Mouse (Mus musculus): ENCODE results near the gene Cenps.
"Not testable (repeated sequence)": the region's sequence is repeated elsewhere in the genome, so short reads cannot be mapped to it uniquely, and the experiment has no call there.

The Cenps gene

DNA sequence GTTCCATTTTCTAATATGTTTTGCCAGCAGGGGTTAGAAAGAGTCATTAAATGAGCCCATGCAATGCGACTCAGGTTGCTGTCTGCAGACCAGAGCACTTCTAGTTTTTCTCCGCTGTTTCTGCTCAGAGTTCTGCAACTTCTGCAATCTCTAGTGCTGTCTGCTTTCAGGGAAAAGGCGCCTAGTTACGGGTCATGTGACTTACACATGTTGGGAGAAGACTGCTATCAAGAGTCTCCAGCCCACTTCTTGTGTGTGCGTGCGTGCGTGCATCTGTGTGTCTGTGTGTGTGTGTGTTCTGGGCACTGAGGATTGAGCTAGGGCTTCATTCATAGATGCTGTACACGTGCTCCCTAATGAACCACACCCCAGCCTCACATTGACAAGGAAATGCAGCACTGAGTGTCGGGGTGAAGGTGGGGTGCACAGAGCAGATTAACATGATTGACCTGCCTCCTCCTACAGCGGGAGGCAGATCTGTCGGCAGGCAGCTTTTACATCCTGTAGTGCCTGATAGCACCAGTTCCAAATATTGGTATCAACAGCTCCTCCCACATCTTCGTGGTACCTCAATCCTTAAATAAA is 17.4 kb downstream of the Cenps start:
- DNase-seq (ENCODE audit: low spot score): not testable (repeated sequence)

DNA sequence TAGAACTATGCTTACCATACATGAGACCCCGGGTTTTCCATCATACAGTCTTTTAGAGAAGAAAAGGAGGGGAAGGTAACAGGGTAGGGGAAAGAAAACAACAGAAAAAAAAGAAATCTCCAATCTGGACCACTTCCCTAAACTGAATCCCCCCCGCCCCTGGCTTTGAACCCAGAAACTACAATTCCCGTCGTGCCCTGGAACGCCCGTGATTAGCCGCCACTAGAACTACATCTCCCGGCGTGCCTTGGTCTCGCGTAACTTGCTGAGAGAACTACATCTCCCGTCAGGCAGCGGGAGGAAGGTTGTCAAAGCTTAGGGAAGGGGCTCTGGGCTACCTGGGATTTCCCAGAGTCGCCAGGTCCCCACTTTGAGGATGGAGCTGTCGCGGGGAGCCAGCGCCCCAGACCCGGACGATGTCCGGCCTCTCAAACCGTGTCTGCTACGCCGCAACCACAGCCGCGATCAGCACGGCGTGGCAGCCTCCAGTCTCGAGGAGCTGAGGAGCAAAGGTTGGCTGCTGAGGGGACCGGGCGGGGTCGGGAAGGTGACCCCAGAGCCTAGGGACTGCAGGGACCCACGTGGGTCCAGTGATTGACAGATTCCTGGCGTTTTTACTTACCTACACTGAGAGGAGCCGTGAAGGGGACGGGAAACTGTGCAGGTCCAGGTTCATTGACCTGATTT is 33.4 kb downstream of the Cenps start, which contains the start of gene Dffa:
Gene Dffa, plus strand, starts transcription at position 272 of the 687 bp plus-strand sequence.
- DNase-seq (ENCODE audit: low spot score): peak; percentile 94

GRCm38 (mm10) chr4:149101456-149101855 is 36.0 kb downstream of the Cenps start:
- no peak for DNase-seq (ENCODE audit: low spot score)

- not testable (repeated sequence) for DNase-seq (ENCODE audit: low spot score)
Observed at GRCm38 (mm10) chr4:149100449-149100848, 37.0 kb downstream of the Cenps start.

DNA sequence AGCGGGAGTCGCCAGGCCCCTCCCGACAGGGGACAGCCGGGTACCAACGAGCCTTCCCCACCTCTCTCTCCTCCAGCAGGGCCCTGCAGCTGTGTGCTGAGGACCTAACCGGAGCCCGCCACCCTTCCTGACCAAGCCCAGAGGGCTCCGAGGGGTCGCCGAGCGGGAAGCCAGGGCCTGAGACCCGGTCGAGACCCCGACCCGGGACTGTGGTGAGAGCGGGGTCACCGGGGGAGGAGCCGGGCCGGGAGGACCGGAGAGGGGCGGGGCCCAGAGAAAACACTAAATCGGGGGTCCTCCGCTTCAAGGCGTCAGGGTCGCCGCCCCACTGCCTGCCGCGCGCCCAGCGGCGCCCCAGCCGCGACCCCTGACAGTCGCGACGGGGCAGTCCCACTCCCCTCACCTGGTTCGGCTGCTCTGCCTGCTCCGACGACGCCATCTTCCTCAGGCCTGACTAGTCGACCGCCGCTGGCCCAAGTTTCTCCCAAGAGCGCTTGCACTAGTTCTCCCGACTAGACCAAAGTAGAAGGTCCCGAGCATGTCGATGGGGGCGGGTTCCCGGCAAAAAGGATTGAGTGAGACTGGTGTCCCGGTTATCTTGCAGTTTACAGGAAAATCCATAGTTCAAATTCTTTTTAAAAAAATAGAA is 37.9 kb downstream of the Cenps start, which contains the start of gene Pex14:
Gene Pex14, minus strand, starts transcription at position 508 of the 649 bp plus-strand sequence.
- peak; percentile 95 for DNase-seq (ENCODE audit: low spot score)

- no peak for DNase-seq (ENCODE audit: low spot score)
Observed at GRCm38 (mm10) chr4:149098571-149098970, 38.9 kb downstream of the Cenps start.

DNA sequence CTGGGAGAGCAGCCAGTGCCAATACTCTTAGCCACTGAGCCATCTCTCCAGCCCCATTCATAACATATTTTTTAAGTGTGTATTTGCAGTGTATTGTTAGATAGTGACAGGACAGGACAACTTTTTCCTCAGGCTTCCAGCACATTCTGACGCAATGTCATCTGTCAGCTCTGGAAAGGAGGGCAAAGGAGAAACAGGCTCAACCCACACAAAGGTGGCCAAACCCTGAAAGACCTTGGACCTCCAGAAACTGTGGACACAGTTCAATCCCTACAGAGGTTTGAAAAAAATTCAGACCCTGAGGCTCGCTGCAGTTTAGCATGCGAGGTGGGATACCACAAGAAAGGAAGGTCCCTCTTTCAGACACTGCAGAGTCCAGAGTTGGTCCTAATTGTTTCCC is 39.5 kb downstream of the Cenps start:
- no peak for DNase-seq (ENCODE audit: low spot score)

- no peak for DNase-seq (ENCODE audit: low spot score)
Observed at GRCm38 (mm10) chr4:149091364-149091763, 46.1 kb downstream of the Cenps start.

GRCm38 (mm10) chr4:149085381-149085780 is 52.0 kb downstream of the Cenps start:
- no peak for DNase-seq (ENCODE audit: low spot score)

DNA sequence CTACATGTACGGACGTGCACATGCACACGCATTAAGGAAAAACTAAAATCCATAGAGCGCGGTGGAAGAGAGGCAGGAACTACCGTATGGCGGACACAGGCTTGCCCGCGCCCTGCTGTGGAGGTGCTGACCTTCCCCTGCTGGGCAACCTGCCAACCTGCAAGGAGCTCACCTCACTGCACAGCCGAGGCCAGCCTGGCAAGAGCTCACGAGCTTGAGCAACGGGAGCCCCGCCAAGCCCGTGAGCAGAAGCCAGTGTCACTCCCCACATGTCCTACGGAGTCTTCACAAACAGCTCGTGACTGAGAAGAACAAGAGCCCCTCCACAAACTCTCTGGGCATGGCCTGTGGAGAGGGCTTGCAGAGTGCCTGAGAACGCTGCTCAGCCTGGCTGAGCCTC is 55.9 kb downstream of the Cenps start:
- DNase-seq (ENCODE audit: low spot score): peak; percentile 85

- no peak for DNase-seq (ENCODE audit: low spot score)
Observed at GRCm38 (mm10) chr4:149080111-149080510, 57.3 kb downstream of the Cenps start.

DNA sequence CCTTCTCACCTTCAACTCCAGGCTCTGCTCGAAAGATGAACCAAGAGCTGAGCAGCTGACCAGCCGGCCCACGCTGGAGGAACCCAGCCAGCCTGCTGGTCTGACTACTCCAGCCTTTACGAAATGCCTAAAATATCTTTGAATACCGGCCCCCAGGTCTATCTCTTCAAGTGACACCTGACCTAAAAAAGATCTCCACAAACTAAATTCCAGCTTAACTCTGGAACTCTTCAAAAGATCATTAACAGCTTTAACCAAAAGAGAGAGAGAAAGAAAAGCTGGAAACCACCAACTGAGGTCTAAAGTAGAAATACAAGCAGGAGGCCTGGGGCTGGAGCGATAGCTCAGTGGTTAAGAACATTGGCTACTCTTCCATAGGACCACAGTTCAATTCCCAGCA is 57.8 kb downstream of the Cenps start:
- no peak for DNase-seq (ENCODE audit: low spot score)

GRCm38 (mm10) chr4:149078261-149078660 is 59.2 kb downstream of the Cenps start:
- no peak for DNase-seq (ENCODE audit: low spot score)

Measured in testis, postnatal 10 days (tissue).